Mouse (Mus musculus) limb, embryonic 12.5 days (tissue): ENCODE results near the gene Tmc7. TPM values are rescaled to one million over a fixed set of nuclear protein-coding genes. Genes with fewer than 3 reads are reported as not detected.

ENCODE experiments used
- ATAC-seq: fragments of 200-750 bp; cut with Nextera tagmentation; 2 replicates; pipeline ENCODE4 v1.8.0; 2017; ENCODE audit warnings: low read depth, moderate TSS enrichment; ENCODE audit not compliant: insufficient number of reproducible peaks, insufficient read depth, low FRiP score, low TSS enrichment
- H3K27ac ChIP-seq: fragments of 300-500 bp; sonication (generic); 2 replicates; pipeline ENCODE4 v1.5.1; 2016; ENCODE audit warnings: mild to moderate bottlenecking, moderate library complexity
- H3K27me3 ChIP-seq: fragments of 300-500 bp; sonication (generic); 2 replicates; pipeline ENCODE4 v1.6.1; 2016; ENCODE audit warnings: mild to moderate bottlenecking, moderate library complexity
- H3K36me3 ChIP-seq: fragments of 300-500 bp; sonication (generic); 2 replicates; pipeline ENCODE4 v1.6.1; 2016; ENCODE audit warnings: mild to moderate bottlenecking, moderate library complexity
- H3K4me1 ChIP-seq: fragments of 300-500 bp; sonication (generic); replicated peaks from 2 replicates; pipeline ENCODE4 v1.6.1; 2016
- H3K4me2 ChIP-seq: fragments of 300-500 bp; sonication (generic); 2 replicates; pipeline ENCODE4 v1.6.1; 2016; ENCODE audit warnings: mild to moderate bottlenecking, moderate library complexity
- H3K4me3 ChIP-seq: fragments of 300-500 bp; sonication (generic); replicated peaks from 2 replicates; pipeline ENCODE4 v1.5.1; 2016; ENCODE audit warnings: mild to moderate bottlenecking
- H3K9ac ChIP-seq: fragments of 300-500 bp; sonication (generic); replicated peaks from 2 replicates; pipeline ENCODE4 v1.6.1; 2016; ENCODE audit warnings: mild to moderate bottlenecking, moderate library complexity
- H3K9me3 ChIP-seq: fragments of 300-500 bp; sonication (generic); 2 replicates; pipeline ENCODE4 v1.6.1; 2016; ENCODE audit warnings: mild to moderate bottlenecking, moderate library complexity
- WGBS: fragments of 180-500 bp; shearing (Covaris S2); methylation state at CpG from one replicate; pipeline ENCODE4 v1.1.7; 2016; 5-methylcytosine and 5-hydroxymethylcytosine counted together
- polyA plus RNA-seq: library from polyadenylated mRNA; unstranded; fragments of >200 nt; fragmentation: Nextera tagmentation; extraction: Ambion mirVana; gene quantifications from 2 replicates; pipeline ENCODE4 v1.2.1, GENCODE M21; 2016

The Tmc7 gene
- polyA plus RNA-seq, 1 experiment from 2014 or later: 4.0 TPM

DNA sequence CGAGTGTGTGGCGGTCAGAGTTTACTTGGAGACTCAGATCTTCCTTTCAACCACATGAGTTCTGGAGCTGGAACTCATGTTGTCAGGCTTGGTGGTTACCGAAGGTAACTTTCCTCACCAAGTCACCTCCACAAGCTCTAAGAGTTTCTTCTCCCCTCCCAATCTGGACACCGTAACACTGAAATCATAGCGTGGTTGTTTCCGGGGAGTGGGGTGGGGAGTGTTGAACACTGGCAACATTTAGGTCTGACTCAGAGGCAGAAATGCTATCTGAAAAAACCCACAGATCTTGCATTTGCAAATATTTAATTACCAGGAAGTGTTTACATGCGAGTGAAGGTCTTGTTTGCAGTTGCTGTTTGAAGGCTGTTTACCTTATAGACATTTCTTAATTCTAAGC, 25.3 kb upstream of the Tmc7 start:
- H3K9me3 ChIP-seq: no peaks in the 10 kb centered on the region
- no peak for ATAC-seq
- H3K36me3 ChIP-seq: no peaks in the 10 kb centered on the region
- WGBS: 91% methylated on average over 7 of the region's 7 CpGs
- no peaks in the 10 kb centered on the region for H3K27me3 ChIP-seq
- no peak overlapping the region for H3K27ac ChIP-seq
- H3K4me3 ChIP-seq: no peak overlapping the region
- H3K4me1 ChIP-seq: no peaks in the 10 kb centered on the region
- no peak overlapping the region for H3K9ac ChIP-seq
- no peak overlapping the region for H3K4me2 ChIP-seq

DNA sequence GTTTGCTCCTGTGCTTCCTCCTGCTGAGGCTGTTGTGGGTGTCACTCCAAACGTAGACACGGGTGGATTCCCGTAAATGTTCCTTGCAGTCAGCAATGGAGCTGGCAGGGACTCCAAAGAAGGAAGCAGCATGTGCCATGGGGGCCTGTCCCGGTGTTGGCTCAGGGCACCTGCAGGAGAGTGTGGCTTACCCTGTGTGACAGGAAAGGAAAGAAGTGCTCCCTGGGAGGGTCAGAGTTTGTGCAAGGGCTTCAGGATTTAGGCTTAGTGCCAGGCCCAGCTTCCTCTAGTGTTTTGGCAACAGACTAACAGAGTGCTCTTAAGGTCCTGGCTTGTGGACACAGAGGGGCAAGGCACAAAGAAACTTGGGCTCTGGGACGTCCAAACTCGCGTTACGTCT, 20.3 kb upstream of the Tmc7 start:
- WGBS: 86% methylated on average over 8 of the region's 8 CpGs
- no peak for ATAC-seq
- H3K36me3 ChIP-seq: no peaks in the 10 kb centered on the region
- H3K27me3 ChIP-seq: peaks cover 14% of the 10 kb centered on the region; the same call in 1 of the 2 replicates
- no peak overlapping the region for H3K27ac ChIP-seq
- no peaks in the 10 kb centered on the region for H3K9me3 ChIP-seq
- no peak overlapping the region for H3K9ac ChIP-seq
- no peak overlapping the region for H3K4me3 ChIP-seq
- no peaks in the 10 kb centered on the region for H3K4me1 ChIP-seq
- H3K4me2 ChIP-seq: no peak overlapping the region

GRCm38 (mm10) chr7:118599954-118600631, 15.6 kb upstream of the Tmc7 start:
- Histone ChIP-seq H3K27me3 (peaks cover 55% of the 10 kb centered on the region), H3K4me2 (no peak overlapping the region), H3K4me1 (peaks cover 19% of the 10 kb centered on the region), H3K4me3 (no peak overlapping the region), H3K9me3 (no peaks in the 10 kb centered on the region), H3K27ac (no peak overlapping the region), H3K9ac (no peak overlapping the region), H3K36me3 (no peaks in the 10 kb centered on the region)
- WGBS: 72% methylated on average over 12 of the region's 12 CpGs
- no peak for ATAC-seq

- H3K36me3 ChIP-seq: no peaks in the 10 kb centered on the region
- peaks cover 45% of the 10 kb centered on the region for H3K4me1 ChIP-seq
- peak within 1 kb of the TSS; percentile 48 for H3K4me2 ChIP-seq
- H3K27ac ChIP-seq: no peak within 1 kb of the TSS
- H3K9ac ChIP-seq: peak within 1 kb of the TSS; percentile 27; the same call in 1 of the 2 replicates
- peak within 1 kb of the TSS; percentile 22 for H3K4me3 ChIP-seq
- 8% methylated on average over 23 of the region's 23 CpGs for WGBS
- H3K9me3 ChIP-seq: no peaks in the 10 kb centered on the region
- H3K27me3 ChIP-seq: peaks cover 55% of the 10 kb centered on the region
- no peak for ATAC-seq
Observed at GRCm38 (mm10) chr7:118597201-118597600, 12.7 kb upstream of the Tmc7 start, which contains the start of gene Tmc5. Gene Tmc5 (plus strand): TSS chr7:118597297.

- H3K9me3 ChIP-seq: no peaks in the 10 kb centered on the region
- no peaks in the 10 kb centered on the region for H3K36me3 ChIP-seq
- no peak overlapping the region for H3K4me3 ChIP-seq
- peaks cover 54% of the 10 kb centered on the region for H3K27me3 ChIP-seq
- no peak overlapping the region for H3K27ac ChIP-seq
- 79% methylated on average over 11 of the region's 11 CpGs for WGBS
- no peak for ATAC-seq
- no peak overlapping the region for H3K4me2 ChIP-seq
- no peak overlapping the region for H3K9ac ChIP-seq
- H3K4me1 ChIP-seq: peaks cover 50% of the 10 kb centered on the region
Observed at GRCm38 (mm10) chr7:118596271-118596670, 11.7 kb upstream of the Tmc7 start.

- Histone ChIP-seq H3K27me3 (peaks cover 44% of the 10 kb centered on the region), H3K36me3 (no peaks in the 10 kb centered on the region), H3K4me1 (peaks cover 50% of the 10 kb centered on the region), H3K4me2 (peak overlapping the region; percentile 46), H3K9ac (no peak overlapping the region), H3K27ac (no peak overlapping the region), H3K9me3 (no peaks in the 10 kb centered on the region), H3K4me3 (peak overlapping the region; percentile 17; the same call in 1 of the 2 replicates)
- WGBS: 2% methylated on average over 14 of the region's 14 CpGs
- 0 out of 2 replicates have a peak, but pooled peaks have one; percentile 16 for ATAC-seq
Observed at GRCm38 (mm10) chr7:118595228-118595627, 10.7 kb upstream of the Tmc7 start.

DNA sequence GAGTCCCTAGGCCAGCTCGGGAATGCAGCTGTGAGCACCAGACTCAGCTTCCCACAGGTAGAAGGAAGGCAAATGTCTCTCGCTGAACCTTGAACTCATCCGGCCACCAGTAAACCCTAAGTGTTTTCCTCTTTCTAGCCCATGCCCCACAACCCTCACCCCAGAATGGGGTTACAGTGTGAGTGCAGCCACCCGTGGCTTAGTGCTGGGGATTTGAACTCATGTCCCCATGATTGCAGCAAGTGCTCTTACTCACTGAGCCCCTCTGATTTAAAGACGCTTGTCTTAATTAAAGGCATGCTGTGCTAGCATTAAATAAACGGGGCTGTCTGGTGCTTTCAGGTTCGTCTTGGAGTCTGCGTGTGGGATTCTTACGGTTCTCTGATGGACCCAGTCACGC, 10.1 kb upstream of the Tmc7 start:
- Histone ChIP-seq H3K4me2 (peak overlapping the region; percentile 46), H3K4me1 (peaks cover 50% of the 10 kb centered on the region), H3K36me3 (no peaks in the 10 kb centered on the region), H3K9ac (no peak overlapping the region), H3K4me3 (no peak overlapping the region), H3K27me3 (peaks cover 38% of the 10 kb centered on the region), H3K27ac (no peak overlapping the region), H3K9me3 (no peaks in the 10 kb centered on the region)
- 24% methylated on average over 10 of the region's 10 CpGs for WGBS
- no peak for ATAC-seq

DNA sequence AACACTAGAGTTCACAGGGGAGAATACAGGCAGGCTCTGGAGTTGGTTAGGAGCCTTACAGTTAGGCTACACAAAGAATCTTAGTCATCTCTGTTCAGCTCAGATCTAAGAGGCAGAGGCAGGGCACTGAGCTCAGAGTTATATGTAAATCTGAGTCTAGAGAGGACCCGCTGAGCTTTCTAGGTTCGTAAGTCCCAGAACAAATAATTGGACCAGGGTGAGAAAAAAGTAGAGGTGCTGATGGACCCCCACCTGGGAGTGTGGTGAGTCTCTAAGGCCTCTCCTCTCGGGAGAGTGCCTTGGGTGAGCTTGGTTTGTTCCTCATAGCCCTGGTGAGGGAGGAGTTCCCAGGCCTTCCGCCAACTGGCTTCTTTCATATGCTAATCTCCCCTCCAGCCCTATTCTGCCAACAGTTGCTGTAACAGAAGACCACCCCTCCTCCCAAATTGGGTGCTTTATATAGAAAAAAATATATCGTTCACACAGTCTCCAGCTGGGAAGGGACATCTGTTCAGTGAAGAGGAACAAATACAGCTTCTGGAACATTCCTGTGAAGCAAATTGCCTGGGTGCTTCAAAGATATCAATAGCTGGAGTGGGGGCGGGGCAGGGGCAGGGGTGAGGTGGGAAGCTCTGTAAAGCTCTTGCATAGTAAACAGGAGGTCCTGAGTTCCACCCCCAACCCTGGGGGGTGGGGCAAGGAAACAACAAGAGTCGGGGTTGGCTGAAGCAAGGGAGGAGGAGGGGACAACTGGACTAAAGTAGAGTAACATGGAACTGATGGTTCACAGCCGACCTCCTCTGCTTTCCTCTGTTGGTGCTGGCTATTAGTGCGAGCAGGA, 9.3 kb upstream of the Tmc7 start:
- 9% methylated on average over 9 of the region's 9 CpGs for WGBS
- Histone ChIP-seq H3K27me3 (peaks cover 30% of the 10 kb centered on the region), H3K4me3 (no peak overlapping the region), H3K4me2 (peak overlapping the region; percentile 46), H3K9ac (no peak overlapping the region; the same call in 1 of the 2 replicates), H3K9me3 (no peaks in the 10 kb centered on the region), H3K4me1 (peaks cover 46% of the 10 kb centered on the region), H3K36me3 (no peaks in the 10 kb centered on the region), H3K27ac (peak overlapping the region; percentile 73)
- ATAC-seq: peak; percentile 57; the same call in 1 of the 2 replicates

DNA sequence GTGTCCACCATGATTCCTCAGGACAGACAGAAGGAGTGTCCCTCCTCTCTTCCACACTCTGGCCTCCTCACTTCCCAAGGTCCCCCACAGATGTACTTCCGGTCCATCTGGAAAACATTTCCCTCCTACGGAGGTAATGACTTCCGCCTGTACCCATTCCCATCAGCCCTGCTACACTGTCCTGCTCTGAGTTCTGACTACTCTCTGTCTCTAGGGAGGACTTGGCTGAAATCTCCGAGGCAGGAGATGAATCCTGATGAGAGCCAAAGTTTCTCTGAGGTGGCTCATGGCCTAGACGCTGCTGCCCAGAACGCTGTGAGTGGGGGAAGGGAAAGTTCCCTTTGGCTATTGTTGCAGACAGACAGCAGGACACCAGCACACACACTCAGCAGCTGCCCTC, 7.6 kb upstream of the Tmc7 start:
- H3K9me3 ChIP-seq: no peaks in the 10 kb centered on the region
- H3K4me1 ChIP-seq: peaks cover 36% of the 10 kb centered on the region
- H3K27ac ChIP-seq: 0 out of 2 replicates have a peak overlapping the region, but pooled peaks have one; percentile 29
- H3K4me2 ChIP-seq: peak overlapping the region; percentile 32
- no peaks in the 10 kb centered on the region for H3K36me3 ChIP-seq
- WGBS: 10% methylated on average over 6 of the region's 6 CpGs
- H3K4me3 ChIP-seq: no peak overlapping the region
- no peak for ATAC-seq
- no peak overlapping the region for H3K9ac ChIP-seq
- peaks cover 16% of the 10 kb centered on the region for H3K27me3 ChIP-seq

GRCm38 (mm10) chr7:118590726-118591305, 6.3 kb upstream of the Tmc7 start:
- H3K27me3 ChIP-seq: peaks cover 5% of the 10 kb centered on the region; the same call in 1 of the 2 replicates
- no peaks in the 10 kb centered on the region for H3K9me3 ChIP-seq
- no peaks in the 10 kb centered on the region for H3K36me3 ChIP-seq
- H3K4me1 ChIP-seq: peaks cover 33% of the 10 kb centered on the region
- ATAC-seq: no peak
- no peak overlapping the region for H3K27ac ChIP-seq
- H3K9ac ChIP-seq: no peak overlapping the region
- WGBS: 88% methylated on average over 5 of the region's 5 CpGs
- no peak overlapping the region for H3K4me2 ChIP-seq
- no peak overlapping the region for H3K4me3 ChIP-seq

DNA sequence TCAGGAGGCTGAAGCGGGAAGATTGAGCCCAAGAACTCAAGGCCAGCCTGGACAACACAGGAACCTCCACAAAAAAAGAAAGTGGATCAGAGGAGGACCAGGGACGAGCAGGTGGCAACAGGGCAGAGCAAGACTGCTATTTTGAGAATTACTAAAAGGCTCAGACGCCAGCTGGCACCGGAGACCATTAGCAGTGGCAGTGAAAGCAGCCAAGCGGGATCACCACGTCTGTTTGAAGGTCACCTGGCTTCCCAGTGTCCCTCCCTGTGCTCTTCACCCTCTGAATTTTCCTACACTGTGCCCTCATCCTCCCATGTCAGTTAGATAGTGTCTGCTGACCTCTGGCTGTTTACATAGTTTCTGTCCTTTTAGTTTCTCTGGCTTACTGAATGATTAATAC, 1.3 kb upstream of the Tmc7 start:
- H3K4me1 ChIP-seq: peaks cover 8% of the 10 kb centered on the region
- H3K36me3 ChIP-seq: no peaks in the 10 kb centered on the region
- ATAC-seq: no peak
- H3K9ac ChIP-seq: no peak overlapping the region
- 77% methylated on average over 6 of the region's 6 CpGs for WGBS
- H3K27ac ChIP-seq: no peak overlapping the region
- no peak overlapping the region for H3K4me3 ChIP-seq
- H3K4me2 ChIP-seq: no peak overlapping the region
- H3K9me3 ChIP-seq: peaks cover 4% of the 10 kb centered on the region; the same call in 1 of the 2 replicates
- H3K27me3 ChIP-seq: 0 out of 2 replicates have a peak, but pooled peaks cover 6% of the 10 kb centered on the region
